Mouse (Mus musculus) layer of hippocampus, adult 2 months (tissue): ENCODE measurements at regions not wholly inside any gene's neighbourhood (a gene's known extent, or its start where the extent isn't known, plus 50 kb on each side); places are given as distances from the start of the nearest gene placed in this dataset.
"Not testable (repeated sequence)": the region's sequence is repeated elsewhere in the genome, so short reads cannot be mapped to it uniquely, and the experiment has no call there.

Experiments used
- DNase-seq, 2 experiments: peaks; one replicate each; pipeline ENCODE4 v3.0.0; 2022; ENCODE audit warnings: low spot score in 2 of 2
- H3K27ac ChIP-seq: fragments of 200-600 bp; 2 replicates; pipeline ENCODE4 v1.8.1; 2022
- H3K4me3 ChIP-seq: fragments of 200-600 bp; 2 replicates; pipeline ENCODE4 v1.8.1; 2022; ENCODE audit warnings: mild to moderate bottlenecking
- CTCF ChIP-seq: fragments of 200-600 bp; conservative IDR thresholded peaks from 2 replicates; pipeline ENCODE4 v1.8.1; 2022; ENCODE audit warnings: antibody characterized with exemption, mild to moderate bottlenecking, moderate library complexity

- no peak for TF ChIP-seq CTCF
- Histone ChIP-seq H3K27ac (no peak overlapping the region), H3K4me3 (no peak overlapping the region)
- no peak for DNase-seq
Measured at GRCm38 (mm10) chr6:37669407-37669806, 139.4 kb downstream of the Akr1d1 start.

GRCm38 (mm10) chr6:37670701-37671100, 140.7 kb downstream of the Akr1d1 start:
- Histone ChIP-seq H3K4me3 (no peak overlapping the region), H3K27ac (no peak overlapping the region)
- DNase-seq: no peak
- TF ChIP-seq CTCF: no peak

GRCm38 (mm10) chr6:37679871-37680270, 149.9 kb downstream of the Akr1d1 start:
- DNase-seq: no peak
- Histone ChIP-seq H3K4me3 (no peak overlapping the region), H3K27ac (no peak overlapping the region)
- no peak for TF ChIP-seq CTCF

- H3K27ac ChIP-seq, H3K4me3 ChIP-seq, DNase-seq: not testable (repeated sequence)
Measured at GRCm38 (mm10) chr6:37681331-37681730, 151.4 kb downstream of the Akr1d1 start.

GRCm38 (mm10) chr6:37686094-37686493, 156.1 kb downstream of the Akr1d1 start:
- TF ChIP-seq CTCF: no peak
- Histone ChIP-seq H3K27ac (no peak overlapping the region), H3K4me3 (no peak overlapping the region)

GRCm38 (mm10) chr6:37688866-37689617, 159.1 kb downstream of the Akr1d1 start:
- no peak for DNase-seq
- Histone ChIP-seq H3K27ac (no peak overlapping the region), H3K4me3 (no peak overlapping the region)
- no peak for TF ChIP-seq CTCF

More at GRCm38 (mm10) chr6:37686094-37686493, 156.1 kb downstream of the Akr1d1 start:
- DNase-seq: no peak

- DNase-seq: no peak
- no peak for TF ChIP-seq CTCF
- Histone ChIP-seq H3K27ac (no peak overlapping the region), H3K4me3 (no peak overlapping the region)
Measured at GRCm38 (mm10) chr6:37689696-37690095, 159.7 kb downstream of the Akr1d1 start.

GRCm38 (mm10) chr6:37691976-37692644, 162.1 kb downstream of the Akr1d1 start:
- TF ChIP-seq CTCF: no peak
- Histone ChIP-seq H3K4me3 (no peak overlapping the region), H3K27ac (no peak overlapping the region)
- no peak for DNase-seq

GRCm38 (mm10) chr6:37692758-37693157, 162.8 kb downstream of the Akr1d1 start:
- H3K4me3 ChIP-seq: no peak overlapping the region
- TF ChIP-seq CTCF: no peak
- no peak overlapping the region for H3K27ac ChIP-seq
- no peak for DNase-seq

GRCm38 (mm10) chr6:37696074-37696473, 166.1 kb downstream of the Akr1d1 start:
- no peak for DNase-seq
- H3K4me3 ChIP-seq: no peak overlapping the region
- no peak overlapping the region for H3K27ac ChIP-seq
- no peak for TF ChIP-seq CTCF

- Histone ChIP-seq H3K4me3 (no peak overlapping the region), H3K27ac (no peak overlapping the region)
- TF ChIP-seq CTCF: no peak
- DNase-seq: no peak
Measured at GRCm38 (mm10) chr6:37703946-37704345, 166.7 kb upstream of the Trim24 start.

GRCm38 (mm10) chr6:37705733-37706145, 164.9 kb upstream of the Trim24 start:
- DNase-seq: no peak
- H3K27ac ChIP-seq: no peak overlapping the region

GRCm38 (mm10) chr6:37707671-37708070, 162.9 kb upstream of the Trim24 start:
- not testable (repeated sequence) for DNase-seq, H3K27ac ChIP-seq, H3K4me3 ChIP-seq

More at GRCm38 (mm10) chr6:37705733-37706145, 164.9 kb upstream of the Trim24 start:
- no peak overlapping the region for H3K4me3 ChIP-seq
- no peak for TF ChIP-seq CTCF

- no peak overlapping the region for H3K27ac ChIP-seq
- no peak for DNase-seq
- no peak overlapping the region for H3K4me3 ChIP-seq
- no peak for TF ChIP-seq CTCF
Measured at GRCm38 (mm10) chr6:37711766-37712165, 158.8 kb upstream of the Trim24 start.
